Mouse (Mus musculus) kidney, adult 2 months (tissue): Measurements from ENCODE around the gene Fam229a.

Source experiments
- CTCF ChIP-seq: fragments of 200-500 bp; conservative IDR thresholded peaks from 2 replicates; pipeline ENCODE4 v1.5.1; 2011; ENCODE audit warnings: low read depth, mild to moderate bottlenecking, control low read depth, low read length, moderate library complexity, mixed read lengths; ENCODE audit not compliant: insufficient read depth, insufficient read length
- POLR2A ChIP-seq: fragments of 200-500 bp; IDR thresholded peaks from one replicate; pipeline ENCODE4 v1.6.1; 2011; ENCODE audit warnings: low read depth, low read length, control low read depth

GRCm38 (mm10) chr4:129450851-129451250 lies 40.1 kb upstream of the Fam229a start:
- TF ChIP-seq CTCF (no peak), POLR2A (no peak)
